Mouse (Mus musculus) bone marrow macrophage, adult 2 months (primary cell): ENCODE results near the gene Krt15. TPM values are rescaled to one million over a fixed set of nuclear protein-coding genes. Genes with fewer than 3 reads are reported as not detected.

Experiments used
- H3K27ac ChIP-seq: 2 replicates; pipeline ENCODE4 v1.5.1; 2012; ENCODE audit warnings: low read depth, low read length; ENCODE audit not compliant: insufficient read depth
- H3K4me1 ChIP-seq: 2 replicates; pipeline ENCODE4 v1.6.1; 2012; ENCODE audit warnings: low read length; ENCODE audit not compliant: control insufficient read depth, insufficient read depth
- H3K4me3 ChIP-seq: 2 replicates; pipeline ENCODE4 v1.5.1; 2012; ENCODE audit warnings: mild to moderate bottlenecking, low read length, moderate library complexity; ENCODE audit not compliant: insufficient read depth
- CTCF ChIP-seq: IDR thresholded peaks from 2 replicates; pipeline ENCODE4 v1.5.1; 2012; ENCODE audit warnings: low read depth, mild to moderate bottlenecking, low read length, moderate library complexity
- POLR2A ChIP-seq: IDR thresholded peaks from 2 replicates; pipeline ENCODE4 v1.6.1; 2012; ENCODE audit warnings: mild to moderate bottlenecking, low read depth, low read length, borderline replicate concordance
- polyA plus RNA-seq: library from polyadenylated mRNA; stranded (reverse); fragments of >200 nt; gene quantifications from 2 replicates; pipeline ENCODE4 v1.2.4, GENCODE M21; 2012; ENCODE audit not compliant: missing spikeins, insufficient read depth, insufficient read length

Krt15 gene
- polyA plus RNA-seq, 1 experiment: not detected

DNA sequence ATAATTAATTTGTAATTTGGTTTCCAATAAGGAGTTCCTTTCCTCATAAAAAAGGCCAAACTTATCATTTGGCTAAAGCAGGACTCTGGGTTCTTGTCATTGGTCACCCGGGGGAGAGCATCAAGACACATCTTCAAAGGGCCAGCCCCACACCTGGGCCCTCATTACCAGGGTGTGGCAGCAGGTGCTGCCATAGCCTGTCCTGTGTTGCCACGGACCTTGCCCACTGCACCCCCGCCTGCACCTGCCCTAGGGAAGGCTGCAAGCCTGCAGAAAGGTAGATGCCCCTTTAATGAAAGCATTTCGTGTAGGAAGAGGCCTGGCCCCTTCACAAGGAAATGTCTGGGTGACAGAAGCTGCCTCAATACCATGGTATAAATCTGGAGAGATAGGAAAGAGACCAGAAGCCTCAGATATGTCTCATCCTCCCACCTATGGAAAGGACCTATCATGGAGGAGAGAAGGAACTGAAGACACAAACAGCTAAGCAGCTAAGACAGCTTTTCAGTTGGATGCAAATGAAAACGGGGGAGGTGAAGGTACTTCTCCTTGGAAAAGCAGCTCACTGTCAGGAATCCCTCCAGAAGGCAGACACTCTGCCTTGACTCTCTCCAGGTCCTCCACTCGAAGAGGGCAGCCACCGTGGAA lies 47.2 kb downstream of the Krt15 start:
- Histone ChIP-seq H3K27ac (no peak overlapping the region), H3K4me3 (no peak overlapping the region), H3K4me1 (no peaks in the 10 kb centered on the region)
- TF ChIP-seq CTCF (no peak), POLR2A (no peak)

DNA sequence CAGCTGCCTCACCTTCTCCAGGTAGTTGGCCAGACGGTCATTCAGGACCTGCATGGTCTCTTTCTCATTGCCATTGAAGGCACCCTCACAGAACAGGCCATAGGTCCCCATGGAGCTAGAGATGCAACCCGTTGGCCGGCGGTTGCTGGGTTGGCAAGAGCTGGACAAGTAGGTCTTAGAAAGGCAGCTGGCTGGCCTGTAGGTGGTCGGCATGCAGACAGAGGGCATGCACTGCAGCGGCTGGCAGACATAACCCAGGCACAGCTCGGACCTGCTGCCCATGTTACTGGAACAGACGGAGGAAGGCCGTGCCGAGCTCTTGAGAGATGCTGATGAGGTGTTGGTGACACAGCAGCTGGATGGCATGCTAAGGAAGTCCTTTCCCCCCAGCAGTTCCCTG lies 47.9 kb downstream of the Krt15 start, which contains the start of gene Krt32:
Gene Krt32 (minus strand): TSS at position 366 of the 400 bp plus-strand sequence.
- no peak within 1 kb of the TSS for H3K27ac ChIP-seq
- H3K4me3 ChIP-seq: no peak within 1 kb of the TSS
- H3K4me1 ChIP-seq: no peaks in the 10 kb centered on the region
- TF ChIP-seq CTCF (no peak), POLR2A (no peak)

Other genes starting within 250 kb of the Krt15 start
- not detected in 2 replicates for gene Krtap31-1, start 228.0 kb downstream of the Krt15 start, polyA plus RNA-seq
- not detected in 2 replicates for gene Gm11565, start 221.2 kb downstream of the Krt15 start, polyA plus RNA-seq
- not detected in 2 replicates for gene Krtap31-2, start 199.6 kb downstream of the Krt15 start, polyA plus RNA-seq
- not detected in 2 replicates for gene Krtap9-5, start 187.5 kb downstream of the Krt15 start, polyA plus RNA-seq
- not detected in 2 replicates for gene Krtap29-1, start 156.9 kb downstream of the Krt15 start, polyA plus RNA-seq
- gene Krtap16-1, start 149.3 kb downstream of the Krt15 start, polyA plus RNA-seq: not detected in 2 replicates
- not detected in 2 replicates for gene Krtap17-1, start 141.9 kb downstream of the Krt15 start, polyA plus RNA-seq
- gene Krt33a, start 119.7 kb downstream of the Krt15 start, polyA plus RNA-seq: not detected in 2 replicates
- gene Krt33b, start 106.1 kb downstream of the Krt15 start, polyA plus RNA-seq: not detected in 2 replicates
- not detected in 2 replicates for gene Krt34, start 94.4 kb downstream of the Krt15 start, polyA plus RNA-seq
- gene Krt31, start 85.4 kb downstream of the Krt15 start, polyA plus RNA-seq: not detected in 2 replicates
- gene Krt32, start 47.7 kb downstream of the Krt15 start, polyA plus RNA-seq: not detected in 2 replicates
- gene Krt35, start 39.7 kb downstream of the Krt15 start, polyA plus RNA-seq: not detected in 2 replicates
- not detected in 2 replicates for gene Krt36, start 30.3 kb downstream of the Krt15 start, polyA plus RNA-seq
- not detected in 2 replicates for gene Krt13, start 14.4 kb downstream of the Krt15 start, polyA plus RNA-seq
- gene Krt19, start 12.7 kb upstream of the Krt15 start, polyA plus RNA-seq: not detected in 2 replicates
- gene Krt9, start 57.3 kb upstream of the Krt15 start, polyA plus RNA-seq: not detected in 2 replicates
- not detected in 2 replicates for gene Krt14, start 71.6 kb upstream of the Krt15 start, polyA plus RNA-seq
- gene Krt16, start 113.0 kb upstream of the Krt15 start, polyA plus RNA-seq: not detected in 2 replicates
- not detected in 2 replicates for gene Krt17, start 125.1 kb upstream of the Krt15 start, polyA plus RNA-seq
- not detected in 2 replicates for gene Krt42, start 133.9 kb upstream of the Krt15 start, polyA plus RNA-seq
- 922 and 1,042 TPM in 2 replicates for gene Eif1, start 184.0 kb upstream of the Krt15 start, polyA plus RNA-seq
- gene Gast, start 198.5 kb upstream of the Krt15 start, polyA plus RNA-seq: not detected in 2 replicates
- 0.68 and 1.2 TPM in 2 replicates for gene Hap1, start 220.2 kb upstream of the Krt15 start, polyA plus RNA-seq